Mouse (Mus musculus) kidney, adult 9 months (tissue): ENCODE data around the gene Lingo1.

Experiments
- DNase-seq: peaks from one replicate; pipeline ENCODE4 v3.0.0; 2022

Lingo1 gene

DNA sequence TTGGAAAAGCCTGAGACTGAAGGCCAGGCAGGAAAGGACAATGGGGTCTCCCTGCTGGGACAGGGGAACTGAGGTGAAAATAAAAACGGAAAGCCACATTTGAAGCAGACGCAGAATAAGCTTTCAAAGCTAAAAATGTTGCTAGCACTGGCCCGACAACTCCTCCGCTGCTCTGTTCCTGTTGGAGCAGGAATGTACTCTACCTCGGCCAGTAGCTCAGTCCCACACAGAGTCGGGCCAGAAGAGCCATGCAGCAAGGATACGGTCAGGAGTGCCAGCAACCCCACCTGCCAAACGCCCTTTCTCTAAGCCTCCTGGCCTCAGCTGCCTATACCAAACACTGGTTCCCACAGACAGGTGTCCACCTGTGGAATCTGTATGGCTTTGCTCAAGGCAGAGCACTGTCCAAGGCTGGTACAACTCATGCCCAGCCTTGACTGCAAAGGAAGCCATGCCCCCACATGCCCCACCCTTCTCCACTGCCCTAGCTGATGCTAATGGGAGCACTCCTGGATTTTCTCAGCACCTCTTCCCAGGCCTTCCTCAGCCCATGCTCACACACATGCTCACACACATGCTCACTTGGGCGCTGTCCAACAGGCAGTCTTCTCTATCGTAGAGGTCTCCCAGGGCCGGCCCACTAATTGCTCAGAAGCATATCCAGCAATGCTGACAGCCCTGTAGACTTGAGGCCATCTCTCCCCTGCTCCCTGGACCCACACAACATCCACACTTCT lies 74.0 kb downstream of the Lingo1 start:
- DNase-seq: no peak

DNA sequence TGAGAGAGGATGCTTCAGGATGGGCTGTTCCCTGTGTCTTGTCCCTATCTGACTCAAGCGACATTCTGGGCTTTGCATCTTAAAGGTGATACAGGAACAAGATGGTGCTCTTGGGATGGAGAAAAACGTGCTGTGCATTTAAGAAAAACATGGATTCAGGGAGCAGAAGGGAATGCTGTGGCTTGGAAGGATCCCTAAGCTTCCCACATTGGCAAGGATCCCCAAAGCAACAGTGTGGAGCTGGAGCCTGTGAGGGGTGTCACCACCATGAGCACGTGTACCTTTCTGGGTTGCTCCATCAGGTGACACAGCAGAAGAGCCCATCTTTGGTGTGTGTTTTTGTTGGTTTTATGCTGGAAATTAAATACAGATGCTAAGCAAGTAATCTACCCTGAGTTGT lies 77.3 kb downstream of the Lingo1 start:
- no peak for DNase-seq

DNA sequence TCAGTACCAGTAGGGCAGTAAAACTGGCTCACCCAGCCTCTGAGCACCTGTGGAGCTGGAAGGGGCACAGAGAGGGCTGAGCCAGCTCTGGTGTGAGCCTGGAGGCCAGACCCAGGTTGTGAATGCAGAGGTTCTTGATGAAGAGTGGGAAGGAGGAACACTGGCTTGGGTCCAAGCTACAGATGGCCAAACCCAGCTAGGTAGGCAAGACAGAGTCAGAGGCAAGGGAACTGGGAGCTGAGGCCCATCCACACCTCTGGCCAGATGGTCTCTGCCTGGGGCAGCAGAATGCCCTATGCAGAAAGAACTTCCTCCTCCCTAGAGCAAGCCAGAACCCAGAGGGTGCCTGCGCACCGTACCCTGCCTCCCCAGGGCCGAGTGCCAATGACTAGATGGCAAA lies 79.7 kb downstream of the Lingo1 start:
- DNase-seq: no peak

DNA sequence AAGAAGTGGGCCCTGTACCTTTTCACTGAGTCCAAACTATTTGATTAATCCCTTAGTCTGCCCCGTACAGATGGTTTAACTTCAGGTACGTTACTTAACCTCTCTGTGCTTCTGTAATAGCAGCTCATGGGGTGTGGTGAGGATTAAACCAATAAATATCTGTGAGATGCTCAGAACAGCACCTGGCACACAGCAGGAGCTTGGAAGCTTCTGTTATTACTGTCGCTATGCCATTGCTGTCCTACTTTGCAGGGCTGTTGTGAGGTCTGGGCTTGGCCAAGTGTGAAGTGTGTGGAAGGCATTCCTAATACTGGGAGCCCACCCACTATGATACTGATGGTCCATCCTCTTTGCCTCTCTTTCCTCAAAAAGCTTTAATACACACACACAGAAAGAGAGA lies 80.2 kb downstream of the Lingo1 start:
- DNase-seq: no peak

DNA sequence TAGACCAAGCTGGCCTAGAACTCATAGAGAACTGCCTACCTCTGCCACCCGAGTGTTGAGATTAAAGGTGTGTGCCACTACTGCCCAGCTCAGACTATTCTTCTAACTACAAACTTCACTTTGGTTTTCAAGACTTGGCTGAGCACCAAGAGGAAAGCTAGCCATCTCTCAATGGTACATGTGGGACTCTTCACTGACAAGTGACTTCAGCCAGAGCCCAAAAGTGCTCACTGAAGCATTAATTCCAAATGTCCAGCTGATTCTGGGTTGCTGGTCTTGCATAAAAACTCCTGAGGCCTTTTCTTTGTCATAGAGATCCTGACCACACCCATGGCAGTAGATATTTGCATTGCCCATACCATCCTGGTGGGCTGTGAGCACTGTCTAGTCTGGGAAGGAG lies 81.9 kb downstream of the Lingo1 start:
- DNase-seq: no peak

DNA sequence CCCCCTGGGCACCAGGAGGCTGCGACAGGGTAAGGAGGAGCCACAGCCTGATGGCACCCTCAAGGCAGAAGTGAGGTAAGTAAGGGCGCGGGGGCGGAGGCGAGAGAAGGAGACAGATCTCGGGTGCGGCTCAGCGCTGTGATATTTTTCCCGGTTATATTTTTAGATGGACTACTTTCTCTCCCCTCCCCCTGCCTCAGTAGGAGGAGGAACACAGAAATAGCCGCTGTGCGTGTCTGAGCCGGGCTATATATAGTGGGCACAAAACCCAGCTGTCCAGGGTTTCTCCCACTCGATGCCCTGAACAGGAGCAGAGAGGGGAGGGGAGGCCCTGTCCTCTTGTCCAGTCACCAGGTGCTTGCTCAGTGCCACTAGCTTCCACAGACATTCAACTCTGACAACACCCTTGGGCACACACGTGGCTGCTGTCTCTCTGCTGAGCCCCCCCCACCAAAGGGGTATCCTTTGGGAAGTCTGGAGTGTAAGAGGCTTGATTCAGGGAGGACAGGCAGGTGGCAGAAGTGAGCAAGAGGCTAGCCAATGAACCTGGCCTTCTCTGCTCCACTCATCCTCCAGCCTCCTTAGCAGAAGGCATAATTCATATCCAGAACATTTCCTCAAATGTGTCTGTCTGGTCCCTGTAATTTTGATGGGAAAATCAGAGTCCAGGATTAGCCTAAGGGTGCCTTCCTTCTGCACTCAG lies 83.5 kb downstream of the Lingo1 start:
- DNase-seq: no peak

DNA sequence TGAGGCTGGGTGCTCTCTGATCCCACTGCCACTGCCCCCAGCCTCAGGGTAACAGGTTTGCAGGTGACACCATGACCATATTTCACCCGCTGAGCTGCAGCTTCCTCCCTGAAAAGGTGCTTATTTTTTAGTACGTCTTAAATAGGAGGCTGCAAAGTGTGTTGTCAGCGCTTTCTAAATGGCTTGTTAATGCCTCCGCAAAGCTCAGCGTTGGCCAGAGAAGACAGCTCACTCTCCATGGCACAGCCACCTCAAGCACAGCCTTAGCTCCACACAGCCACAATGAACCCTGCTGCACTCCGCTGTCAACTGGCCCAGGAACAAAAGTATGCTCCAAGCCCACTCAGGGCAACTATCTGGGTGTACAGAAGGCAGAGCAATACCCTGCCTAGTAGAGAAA lies 85.3 kb downstream of the Lingo1 start:
- no peak for DNase-seq

DNA sequence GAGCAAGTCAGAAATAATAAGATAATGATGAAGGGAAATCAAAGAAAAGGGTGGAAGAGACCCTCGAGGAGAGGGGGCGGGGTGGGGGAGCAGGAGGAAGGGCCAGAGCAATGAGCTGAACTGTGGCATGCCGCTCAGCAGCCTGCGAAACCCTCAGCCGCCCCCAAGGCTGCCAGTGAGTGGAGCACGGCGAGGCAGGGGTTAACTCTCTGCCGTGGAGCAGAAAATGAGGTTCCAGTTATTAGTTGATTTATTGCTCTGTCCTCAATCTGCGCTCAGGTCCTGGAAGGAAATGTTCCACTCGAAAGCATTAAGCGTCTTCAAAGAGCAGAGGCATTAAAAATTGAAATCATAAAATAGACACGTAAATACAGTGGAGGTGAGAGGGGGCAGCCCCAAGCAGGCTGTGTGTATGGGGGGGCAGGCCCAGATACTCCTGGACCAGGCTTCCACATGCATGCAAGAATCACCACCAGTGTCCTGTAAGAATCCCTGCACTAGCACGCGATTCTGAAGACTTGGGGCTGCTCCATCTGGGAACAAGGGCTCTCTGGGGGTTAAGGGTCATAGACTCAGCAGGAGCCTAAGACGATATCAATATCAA lies 89.7 kb downstream of the Lingo1 start:
- DNase-seq: no peak

DNA sequence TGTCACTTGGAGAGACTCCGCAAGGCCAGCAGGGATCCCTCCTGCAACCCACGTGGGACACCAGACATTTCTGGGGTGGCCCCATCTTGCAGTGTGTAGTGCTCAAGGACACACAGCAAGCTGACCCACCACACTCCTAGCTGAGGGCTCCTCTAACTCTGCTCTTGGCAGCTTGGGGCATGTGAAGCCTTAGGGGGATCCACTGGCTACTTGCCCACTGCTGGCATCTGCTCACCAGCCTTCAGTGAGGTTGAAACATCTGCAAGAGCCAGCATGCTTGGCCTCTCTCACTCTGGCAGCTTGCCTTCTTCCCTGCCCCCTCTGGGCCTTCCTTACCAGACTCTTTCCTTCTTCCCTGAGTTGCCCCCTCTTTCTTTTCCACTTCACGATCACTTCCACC lies 94.9 kb downstream of the Lingo1 start:
- no peak for DNase-seq

DNA sequence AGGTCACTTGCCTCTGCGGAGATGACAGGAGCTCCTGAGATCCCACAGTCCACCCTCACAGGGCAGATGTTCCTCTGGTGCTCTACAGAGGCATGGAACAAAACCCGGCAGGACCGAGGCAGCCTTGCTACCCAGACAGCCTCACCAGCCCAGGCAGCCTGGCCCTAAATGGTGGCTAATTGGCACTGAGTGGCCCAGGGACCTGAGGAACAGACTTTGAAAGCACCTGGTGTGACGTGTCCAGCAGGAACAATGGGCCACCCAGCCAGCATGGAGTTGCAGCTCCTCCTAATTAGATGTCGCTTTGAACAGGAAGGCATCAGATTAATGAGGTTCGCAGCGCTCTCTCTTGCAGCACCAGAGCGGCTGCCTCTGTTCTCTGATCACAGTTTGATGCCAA lies 95.4 kb downstream of the Lingo1 start:
- no peak for DNase-seq

DNA sequence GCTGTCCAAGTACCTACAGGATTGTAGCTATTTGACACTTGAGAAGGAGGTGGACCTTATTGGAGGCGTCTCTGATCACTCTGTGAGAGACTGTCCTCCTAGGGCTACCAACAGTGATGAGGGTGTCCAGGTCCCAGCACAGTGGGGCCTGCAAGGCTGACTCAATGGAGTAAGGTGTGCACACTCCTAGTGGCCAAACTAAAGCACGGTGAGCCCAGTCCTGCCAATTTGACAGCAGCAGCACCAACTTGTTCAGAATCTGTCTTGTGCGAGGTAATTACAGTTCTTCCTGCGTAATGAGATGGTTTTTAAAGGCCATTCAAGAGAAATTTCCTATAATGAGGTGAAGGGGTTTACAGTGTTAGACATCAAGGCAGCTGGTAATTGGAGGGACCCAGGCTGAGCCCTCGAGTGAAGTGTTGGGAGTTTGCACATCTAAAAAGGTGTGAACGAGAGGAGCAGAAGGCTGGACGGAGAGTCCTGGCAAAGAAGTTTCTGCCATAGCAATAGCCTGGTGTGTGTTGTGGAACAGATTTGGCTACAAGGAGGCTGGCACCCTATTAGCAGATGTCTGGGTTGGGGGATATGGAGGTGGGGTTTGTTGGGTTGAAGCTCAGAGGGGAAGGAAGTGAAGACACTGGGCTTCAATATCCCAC lies 97.4 kb downstream of the Lingo1 start:
- no peak for DNase-seq

DNA sequence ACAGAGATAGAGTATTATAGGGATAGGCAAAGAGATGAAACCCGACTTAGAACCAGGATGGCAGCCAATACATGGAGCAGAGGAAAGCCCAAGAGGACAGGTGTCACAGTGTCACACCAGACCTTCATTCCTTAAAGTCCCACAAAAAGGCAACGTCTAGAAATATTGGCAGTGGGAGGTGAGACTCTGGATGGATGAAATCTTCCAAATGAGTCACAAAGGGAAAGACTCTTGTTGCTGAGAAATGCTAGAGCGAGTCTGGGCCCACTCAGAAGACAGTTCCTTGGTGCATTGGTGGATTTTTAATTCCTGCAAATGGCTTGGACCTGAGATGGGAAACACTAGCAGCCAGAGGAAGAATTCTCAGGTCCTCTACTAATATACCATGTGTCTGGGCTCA lies 102.2 kb downstream of the Lingo1 start:
- no peak for DNase-seq

DNA sequence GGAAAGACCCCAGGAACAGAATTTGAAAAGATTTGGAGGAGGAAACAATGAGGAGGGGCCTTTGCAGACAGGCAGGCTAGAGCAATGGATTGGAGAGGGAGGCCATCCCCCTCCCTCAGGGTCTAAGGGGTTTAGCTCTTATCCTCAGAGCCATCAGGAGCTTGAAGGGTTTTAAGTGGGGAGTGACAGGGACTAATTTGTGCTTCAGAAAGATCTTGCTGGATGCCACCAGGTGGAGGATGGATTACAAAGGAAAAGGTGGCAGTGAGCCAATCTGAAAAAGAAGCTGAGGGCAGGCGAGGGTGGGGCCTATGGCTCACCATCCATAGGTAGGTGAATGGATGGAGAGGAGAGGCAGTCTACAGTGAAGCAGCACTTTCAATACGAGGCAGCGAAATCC lies 105.0 kb downstream of the Lingo1 start:
- DNase-seq: no peak

DNA sequence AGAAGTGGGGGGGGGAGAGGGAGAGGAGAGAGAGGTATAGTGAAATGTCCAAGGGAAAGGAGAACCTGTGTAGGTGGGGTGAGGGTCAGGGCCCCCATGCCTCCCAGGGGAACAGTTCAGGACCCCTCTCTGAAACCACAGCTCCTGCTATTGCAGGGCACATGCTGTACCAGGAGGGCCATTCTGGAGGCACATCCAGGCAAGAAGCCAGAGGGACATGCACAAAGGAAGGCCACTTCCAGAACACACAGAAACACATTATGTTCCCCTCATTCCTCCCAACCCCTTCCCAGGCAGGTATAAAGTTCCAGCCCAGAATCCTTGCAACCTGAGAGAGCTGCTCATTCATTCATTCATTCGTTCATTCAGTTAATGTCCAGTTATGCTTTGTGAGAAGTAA lies 105.6 kb downstream of the Lingo1 start:
- no peak for DNase-seq

DNA sequence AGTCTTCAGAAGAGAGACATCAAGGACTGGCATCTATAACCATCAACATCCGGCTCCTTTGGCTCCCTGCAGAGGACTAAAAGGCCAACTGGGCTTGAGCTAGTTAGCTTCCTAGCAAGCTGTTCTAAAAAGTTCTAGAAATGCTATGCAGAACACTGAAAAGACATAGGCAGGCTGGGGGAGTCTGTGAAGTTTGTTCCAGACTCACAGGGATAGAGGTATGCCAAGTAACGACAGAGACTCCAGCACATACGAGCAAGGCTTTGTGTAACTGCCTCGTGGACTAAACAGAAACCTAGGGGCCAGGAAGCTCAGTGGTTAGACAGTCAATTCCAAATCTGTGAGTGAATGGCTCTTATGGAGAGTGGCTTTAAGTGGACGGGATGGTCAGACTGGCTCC lies 108.8 kb downstream of the Lingo1 start:
- DNase-seq: no peak

DNA sequence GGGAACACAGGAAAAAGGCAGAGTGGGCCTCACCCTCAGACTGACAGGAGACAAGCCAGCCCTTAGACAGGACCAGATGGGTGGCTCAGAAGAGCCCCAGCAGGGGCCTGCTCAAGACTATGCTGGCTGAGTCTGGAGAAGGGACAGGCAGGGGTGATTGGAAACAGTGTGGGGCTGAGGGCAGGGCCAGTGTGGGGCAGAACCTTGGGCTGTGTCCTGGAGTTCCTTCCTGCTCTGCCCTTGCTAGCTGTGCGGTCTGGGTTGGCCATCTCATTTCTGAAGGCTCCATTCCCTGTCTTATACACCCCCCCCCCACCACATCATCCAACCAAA lies 109.2 kb downstream of the Lingo1 start:
- no peak for DNase-seq

DNA sequence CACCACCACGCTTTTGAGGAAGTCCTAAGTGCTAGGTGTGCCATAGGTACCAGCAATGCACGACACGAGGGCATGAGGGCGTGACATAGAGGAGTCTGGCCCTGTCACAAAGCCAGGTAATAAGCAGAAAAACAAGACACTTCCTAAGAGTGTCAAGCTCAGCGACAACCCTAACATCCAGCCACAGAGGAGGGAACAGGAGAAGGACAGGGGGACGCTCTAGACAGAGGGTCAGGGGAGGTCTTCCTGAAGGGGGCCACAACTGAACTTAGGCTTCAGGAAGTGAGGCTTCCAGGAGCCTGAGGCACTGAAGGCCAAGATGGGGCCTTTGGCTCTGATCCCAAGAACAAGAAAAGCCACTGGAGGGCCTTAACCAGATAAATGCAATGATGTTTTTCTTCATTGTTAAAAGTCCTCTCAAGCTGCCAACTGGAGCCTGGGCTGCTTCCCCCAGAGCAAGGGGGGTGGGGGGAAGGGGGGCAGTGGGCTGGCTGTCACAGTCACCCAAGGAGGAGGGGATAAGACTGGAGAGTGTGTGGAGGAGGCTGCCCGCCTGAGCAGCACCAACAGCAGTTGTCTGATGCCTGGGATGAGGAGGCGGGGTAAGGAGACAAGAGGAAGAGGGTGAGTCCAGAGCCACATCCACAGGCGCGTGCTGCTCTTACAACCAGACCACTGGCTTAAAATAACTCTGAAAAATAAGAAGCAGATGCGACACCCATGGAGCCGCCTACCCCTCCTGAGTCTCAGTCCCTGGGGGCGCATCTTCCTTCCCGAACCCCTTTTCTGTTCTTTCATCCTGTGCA lies 109.7 kb downstream of the Lingo1 start:
- DNase-seq: no peak

DNA sequence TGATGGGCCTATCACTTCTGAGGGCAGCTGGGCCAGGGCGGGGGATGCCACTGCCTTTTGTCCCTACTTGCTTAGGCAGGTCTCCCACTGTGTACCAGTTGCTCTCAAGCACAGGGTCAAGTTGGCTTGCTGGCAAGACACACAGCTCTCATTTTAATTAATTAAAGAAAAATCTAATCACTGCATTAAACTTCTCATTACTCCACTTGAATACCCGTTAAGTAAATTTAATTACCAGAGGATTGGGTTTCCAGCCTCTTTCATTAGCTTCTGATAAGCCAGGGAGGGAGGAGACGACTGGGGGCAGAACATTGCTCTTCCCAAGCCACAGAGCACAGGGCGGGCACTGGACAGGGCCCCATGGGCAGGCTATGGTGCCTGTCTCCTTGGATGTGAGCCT lies 113.4 kb downstream of the Lingo1 start:
- DNase-seq: no peak

DNA sequence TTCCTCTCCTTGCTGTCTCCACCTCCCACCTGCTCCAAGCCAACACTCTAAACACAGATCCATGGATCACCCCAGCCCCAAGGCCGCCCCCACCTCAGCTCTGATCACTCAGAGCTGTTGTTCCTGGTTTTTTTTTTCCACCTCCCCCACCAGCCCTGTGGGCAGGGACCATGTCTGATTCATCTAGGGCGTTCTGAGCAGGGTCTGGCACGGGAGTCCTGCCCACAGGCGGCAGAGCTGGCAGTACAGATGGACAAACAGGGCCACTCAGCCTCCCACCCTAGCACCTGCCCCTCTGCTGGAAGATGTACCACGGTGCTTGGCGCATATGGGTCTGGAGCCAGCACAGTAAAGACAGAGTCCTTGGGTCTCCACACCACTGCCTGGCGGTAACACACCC lies 114.3 kb downstream of the Lingo1 start:
- DNase-seq: no peak

DNA sequence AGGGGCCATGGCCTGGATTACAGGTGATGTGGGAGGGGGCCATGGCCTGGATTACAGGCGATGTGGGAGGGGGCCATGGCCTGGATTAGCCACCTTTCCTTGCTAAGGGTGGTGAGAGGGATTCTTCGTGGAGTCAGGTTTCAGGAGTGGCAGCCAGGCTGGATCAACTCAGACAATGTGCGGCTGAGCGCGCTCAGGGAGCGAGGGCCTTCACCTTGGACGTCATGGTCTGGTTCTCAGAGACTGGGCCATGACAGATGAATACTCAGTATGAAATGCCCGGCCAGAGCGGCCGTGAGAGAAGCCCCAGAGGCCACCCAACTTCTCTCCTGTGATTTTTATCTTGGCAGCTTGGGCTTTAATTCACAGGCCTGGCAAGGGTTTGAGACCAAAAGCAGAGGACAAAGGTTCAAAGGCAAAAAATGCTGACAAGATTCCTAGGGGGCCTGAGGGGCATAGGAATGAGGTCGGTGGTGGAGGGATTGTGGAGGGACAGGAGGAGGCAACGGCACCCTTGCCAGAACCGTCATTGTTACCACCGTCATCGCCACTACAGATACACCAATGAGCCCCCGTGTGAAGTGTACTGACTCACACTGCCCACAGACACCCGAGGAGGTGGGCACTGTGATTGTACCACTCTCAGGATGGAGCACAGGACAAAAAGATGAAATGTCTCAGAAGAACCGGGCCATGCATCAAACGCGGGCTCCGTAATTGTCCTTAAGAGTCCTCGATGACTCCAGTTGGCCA lies 117.2 kb downstream of the Lingo1 start:
- DNase-seq: no peak

DNA sequence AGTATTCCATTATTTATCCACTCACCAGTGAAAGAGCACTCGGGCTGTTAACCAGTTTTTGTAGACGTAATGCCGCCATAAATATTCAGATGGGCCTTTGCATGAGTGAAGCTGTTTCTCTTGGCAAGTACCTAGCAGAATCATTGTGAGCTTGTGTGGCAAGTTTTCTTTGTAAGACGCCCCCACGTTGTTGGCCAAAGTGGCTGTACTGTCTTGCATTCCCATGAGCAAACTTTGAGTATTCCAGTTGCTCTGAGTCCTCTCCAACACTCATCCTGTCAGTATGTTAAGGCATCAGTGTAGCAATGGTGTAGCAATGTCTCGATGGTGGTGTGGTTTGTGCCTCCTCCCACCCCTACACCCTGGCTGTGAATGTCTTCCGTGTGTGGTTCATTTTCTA lies 120.6 kb downstream of the Lingo1 start:
- DNase-seq: no peak

DNA sequence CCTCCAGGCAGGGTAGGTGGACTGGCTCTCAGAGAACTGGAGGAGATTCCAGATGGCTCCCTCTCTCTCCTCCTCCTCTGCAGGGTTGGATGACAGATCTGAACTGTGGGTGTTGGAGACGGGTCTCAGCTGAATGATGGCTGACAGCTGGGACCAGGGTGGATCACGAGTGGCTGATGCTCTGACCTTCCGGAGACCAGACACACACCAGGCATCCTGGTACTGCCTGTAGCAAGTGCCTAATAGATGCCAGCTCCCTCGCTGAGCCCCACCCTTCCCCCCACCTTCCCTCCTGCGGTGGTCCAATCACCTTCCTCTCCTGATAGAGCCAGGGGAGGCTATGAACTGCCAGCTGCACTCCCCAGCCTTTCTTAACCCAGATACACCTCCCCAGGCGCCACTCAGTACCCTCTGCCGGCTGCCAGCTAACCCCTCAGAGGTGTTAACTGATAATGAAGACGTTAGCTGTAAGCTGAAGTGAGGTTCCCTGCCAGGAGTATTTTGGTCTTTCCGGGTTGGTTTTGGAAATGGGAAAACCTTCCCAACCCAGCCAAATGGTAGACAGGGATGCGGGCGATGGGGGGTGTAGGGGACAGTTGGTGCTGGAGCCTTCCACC lies 126.6 kb downstream of the Lingo1 start:
- DNase-seq: no peak
